Mouse (Mus musculus): ENCODE measurements around the gene Spty2d1.

DNA sequence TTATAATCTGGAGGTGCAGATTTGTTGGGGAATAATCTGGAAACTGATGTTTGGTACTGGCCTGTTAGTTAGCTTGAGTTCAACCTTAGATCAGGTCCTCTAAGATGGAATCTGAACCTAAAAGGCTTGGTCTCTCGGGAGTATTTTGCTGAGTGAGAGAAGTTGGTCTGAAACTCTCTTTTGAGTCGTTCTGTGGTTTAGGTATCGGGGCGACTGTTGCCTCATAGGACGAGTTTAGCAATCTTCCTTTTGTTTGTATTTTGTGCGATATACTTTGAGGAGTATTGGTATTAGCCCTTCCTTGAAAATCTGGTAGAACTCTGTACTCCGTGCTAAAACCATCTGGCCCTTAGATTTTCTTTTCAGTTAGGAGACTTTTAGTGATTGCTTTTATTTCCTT, 44.1 kb downstream of the Spty2d1 start:
- TF ChIP-seq CTCF (conservative IDR thresholded peaks at IDR 0.05; ENCODE audit: low read length) (no peak), NANOG (IDR thresholded peaks at IDR 0.05; ENCODE audit: borderline replicate concordance, low read length) (no peak)
